Mouse (Mus musculus) embryo, embryonic 11.5 days (tissue): Measurements from ENCODE around the gene Vmn1r87.
"Not testable (repeated sequence)": the region's sequence is repeated elsewhere in the genome, so short reads cannot be mapped to it uniquely, and the experiment has no call there.

Experiments
- DNase-seq: peaks from one replicate; pipeline ENCODE4 v3.0.0-alpha.2; 2012; ENCODE audit warnings: low read depth, low spot score

Gene Vmn1r87

GRCm38 (mm10) chr7:13140057-13140456, at the start of gene Vmn1r87:
Vmn1r87 (minus strand) TSS chr7:13140157.
- no peak for DNase-seq

- DNase-seq: no peak
Observed at GRCm38 (mm10) chr7:13159268-13159667, 19.3 kb upstream of the Vmn1r87 start, which contains the start of gene Vmn1r88. Vmn1r88 (plus strand) TSS chr7:13159568.

- DNase-seq: no peak
Observed at GRCm38 (mm10) chr7:13137340-13137739, 2.6 kb downstream of the Vmn1r87 start.

GRCm38 (mm10) chr7:13131856-13132255, 8.1 kb downstream of the Vmn1r87 start:
- no peak for DNase-seq

GRCm38 (mm10) chr7:13123554-13124153, 16.3 kb downstream of the Vmn1r87 start:
- not testable (repeated sequence) for DNase-seq

- DNase-seq: no peak
Observed at GRCm38 (mm10) chr7:13119817-13120216, 20.1 kb downstream of the Vmn1r87 start, which contains the start of gene Vmn1r86. Vmn1r86 (minus strand) TSS chr7:13119917.

- no peak for DNase-seq
Observed at GRCm38 (mm10) chr7:13095073-13095472, 44.9 kb downstream of the Vmn1r87 start, which contains the start of gene Vmn1r85. Vmn1r85 (minus strand) TSS chr7:13095173.
